Mouse (Mus musculus): ENCODE results near the gene Sirt3. TPM values are rescaled to one million over a fixed set of nuclear protein-coding genes. Genes with fewer than 3 reads are reported as not detected.
A peak's percentile ranks its signal among the peaks of the same experiment; 100 is the strongest.

Gene Sirt3
- polyA plus RNA-seq, 1 experiment = 27.6 TPM

DNA sequence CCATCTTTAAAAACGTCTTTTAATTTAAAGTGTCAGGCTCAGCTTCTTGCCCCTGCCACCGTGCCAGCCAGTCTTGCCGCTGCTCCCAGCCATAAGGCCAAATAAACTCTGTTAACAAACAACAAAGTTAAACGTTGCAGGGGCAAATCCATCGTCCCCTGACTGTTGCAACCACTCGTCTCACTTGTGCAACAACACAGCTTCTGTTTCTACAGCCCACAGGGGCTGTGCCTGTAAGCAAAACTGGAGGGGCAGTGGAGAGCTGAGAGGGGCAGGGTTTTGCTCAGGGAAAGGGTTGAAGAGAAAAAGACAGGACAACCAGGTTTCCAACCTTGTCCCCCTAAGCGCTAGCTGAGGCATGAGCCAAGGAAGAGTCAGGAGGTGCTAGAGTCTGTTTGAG is 26.1 kb upstream of the Sirt3 start:
- no peak overlapping the region for H3K27ac ChIP-seq (ENCODE audit: control insufficient read depth, insufficient read depth, low read length)
- DNase-seq = no peak
- 81% methylated on average over 7 of the region's 7 CpGs for WGBS
- no peaks in the 10 kb centered on the region for H3K36me3 ChIP-seq (ENCODE audit: control insufficient read depth, insufficient read depth, low read length)
- no peak overlapping the region for H3K4me3 ChIP-seq (ENCODE audit: control insufficient read depth, insufficient read depth, low read length)
- no peak for TF ChIP-seq CTCF (IDR thresholded peaks at IDR 0.05; ENCODE audit: borderline replicate concordance, control insufficient read depth, extremely low read depth, insufficient read depth, low read length, poor library complexity)
- TF ChIP-seq POLR2A (IDR thresholded peaks at IDR 0.05; ENCODE audit: control insufficient read depth, extremely low read depth, insufficient read depth, low read length, poor library complexity) = no peak
- peaks cover 8% of the 10 kb centered on the region for H3K4me1 ChIP-seq (replicated peaks; ENCODE audit: control insufficient read depth, insufficient read depth, low read length)
- no peaks in the 10 kb centered on the region for H3K27me3 ChIP-seq (ENCODE audit: control insufficient read depth, insufficient read depth, low read length)

GRCm38 (mm10) chr7:140907697-140908096 is 25.6 kb upstream of the Sirt3 start:
- WGBS = 87% methylated on average over 7 of the region's 7 CpGs
- no peak for TF ChIP-seq POLR2A (IDR thresholded peaks at IDR 0.05; ENCODE audit: control insufficient read depth, extremely low read depth, insufficient read depth, low read length, poor library complexity)
- no peak for TF ChIP-seq CTCF (IDR thresholded peaks at IDR 0.05; ENCODE audit: borderline replicate concordance, control insufficient read depth, extremely low read depth, insufficient read depth, low read length, poor library complexity)
- no peak for DNase-seq
- Histone ChIP-seq H3K36me3 (ENCODE audit: control insufficient read depth, insufficient read depth, low read length) (no peaks in the 10 kb centered on the region), H3K4me1 (replicated peaks; ENCODE audit: control insufficient read depth, insufficient read depth, low read length) (peaks cover 8% of the 10 kb centered on the region), H3K4me3 (ENCODE audit: control insufficient read depth, insufficient read depth, low read length) (no peak overlapping the region), H3K27me3 (ENCODE audit: control insufficient read depth, insufficient read depth, low read length) (no peaks in the 10 kb centered on the region), H3K27ac (ENCODE audit: control insufficient read depth, insufficient read depth, low read length) (no peak overlapping the region)

DNA sequence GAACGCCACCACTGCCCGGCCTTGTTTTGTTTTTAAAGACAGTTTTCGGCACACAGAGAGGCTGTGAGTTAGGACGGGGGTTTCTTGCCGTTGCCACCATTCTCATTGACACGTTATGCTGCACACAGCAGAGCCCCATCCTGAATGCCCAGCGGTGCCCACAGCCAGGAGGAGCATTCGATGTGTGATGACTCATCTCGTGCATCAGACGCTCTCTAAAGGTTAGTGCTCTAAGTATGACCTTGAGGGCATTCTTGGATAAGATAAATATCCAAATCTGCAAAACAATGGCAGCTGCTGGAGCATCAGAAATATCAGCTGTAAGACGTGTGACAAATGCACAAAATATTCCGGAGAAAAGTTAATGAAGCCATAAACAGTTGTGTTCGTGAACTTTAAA is 25.0 kb upstream of the Sirt3 start:
- DNase-seq = no peak
- Histone ChIP-seq H3K27me3 (ENCODE audit: control insufficient read depth, insufficient read depth, low read length) (no peaks in the 10 kb centered on the region), H3K27ac (ENCODE audit: control insufficient read depth, insufficient read depth, low read length) (no peak overlapping the region), H3K4me3 (ENCODE audit: control insufficient read depth, insufficient read depth, low read length) (no peak overlapping the region), H3K36me3 (ENCODE audit: control insufficient read depth, insufficient read depth, low read length) (no peaks in the 10 kb centered on the region), H3K4me1 (replicated peaks; ENCODE audit: control insufficient read depth, insufficient read depth, low read length) (peaks cover 8% of the 10 kb centered on the region)
- no peak for TF ChIP-seq CTCF (IDR thresholded peaks at IDR 0.05; ENCODE audit: borderline replicate concordance, control insufficient read depth, extremely low read depth, insufficient read depth, low read length, poor library complexity)
- no peak for TF ChIP-seq POLR2A (IDR thresholded peaks at IDR 0.05; ENCODE audit: control insufficient read depth, extremely low read depth, insufficient read depth, low read length, poor library complexity)
- WGBS = 92% methylated on average over 13 of the region's 13 CpGs

GRCm38 (mm10) chr7:140905642-140906081 is 23.6 kb upstream of the Sirt3 start:
- Histone ChIP-seq H3K36me3 (ENCODE audit: control insufficient read depth, insufficient read depth, low read length) (no peaks in the 10 kb centered on the region), H3K27ac (ENCODE audit: control insufficient read depth, insufficient read depth, low read length) (no peak overlapping the region), H3K4me3 (ENCODE audit: control insufficient read depth, insufficient read depth, low read length) (no peak overlapping the region), H3K4me1 (replicated peaks; ENCODE audit: control insufficient read depth, insufficient read depth, low read length) (peaks cover 8% of the 10 kb centered on the region), H3K27me3 (ENCODE audit: control insufficient read depth, insufficient read depth, low read length) (no peaks in the 10 kb centered on the region)
- 99% methylated on average over 2 of the region's 2 CpGs for WGBS
- TF ChIP-seq CTCF (IDR thresholded peaks at IDR 0.05; ENCODE audit: borderline replicate concordance, control insufficient read depth, extremely low read depth, insufficient read depth, low read length, poor library complexity) = no peak
- no peak for TF ChIP-seq POLR2A (IDR thresholded peaks at IDR 0.05; ENCODE audit: control insufficient read depth, extremely low read depth, insufficient read depth, low read length, poor library complexity)
- no peak for DNase-seq

DNA sequence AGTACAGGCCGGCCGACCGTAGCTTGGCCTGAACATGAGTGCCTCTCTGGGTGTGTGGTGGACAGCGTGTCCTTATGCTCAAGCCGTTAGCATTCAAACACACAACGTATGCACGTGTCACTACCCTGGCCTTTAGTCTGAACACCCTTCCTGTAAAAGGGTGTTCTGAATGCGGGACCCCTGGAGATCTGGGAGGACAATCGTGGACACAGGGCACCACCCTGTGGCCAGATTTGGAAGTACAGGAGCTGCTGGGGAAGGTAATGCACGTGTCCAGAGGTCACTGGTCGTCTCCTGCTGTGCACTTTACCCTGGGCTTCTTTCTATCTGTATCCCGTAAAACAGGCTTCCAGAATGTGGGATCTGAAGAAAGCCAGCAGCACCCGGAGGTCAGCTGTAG is 21.1 kb upstream of the Sirt3 start:
- 28% methylated on average over 13 of the region's 13 CpGs for WGBS
- H3K27me3 ChIP-seq (ENCODE audit: control insufficient read depth, insufficient read depth, low read length) = no peaks in the 10 kb centered on the region
- peak; percentile 82 for DNase-seq
- no peak overlapping the region for H3K27ac ChIP-seq (ENCODE audit: control insufficient read depth, insufficient read depth, low read length)
- no peak for TF ChIP-seq POLR2A (IDR thresholded peaks at IDR 0.05; ENCODE audit: control insufficient read depth, extremely low read depth, insufficient read depth, low read length, poor library complexity)
- peak; percentile 90; the same call in 1 of the 2 replicates for TF ChIP-seq CTCF (IDR thresholded peaks at IDR 0.05; ENCODE audit: borderline replicate concordance, control insufficient read depth, extremely low read depth, insufficient read depth, low read length, poor library complexity)
- H3K4me3 ChIP-seq (ENCODE audit: control insufficient read depth, insufficient read depth, low read length) = no peak overlapping the region
- no peaks in the 10 kb centered on the region for H3K4me1 ChIP-seq (replicated peaks; ENCODE audit: control insufficient read depth, insufficient read depth, low read length)
- no peaks in the 10 kb centered on the region; the same call in 1 of the 2 replicates for H3K36me3 ChIP-seq (ENCODE audit: control insufficient read depth, insufficient read depth, low read length)

- H3K4me1 ChIP-seq (replicated peaks; ENCODE audit: control insufficient read depth, insufficient read depth, low read length) = no peaks in the 10 kb centered on the region
- no peak overlapping the region for H3K4me3 ChIP-seq (ENCODE audit: control insufficient read depth, insufficient read depth, low read length)
- DNase-seq = no peak
- peaks cover 7% of the 10 kb centered on the region for H3K36me3 ChIP-seq (ENCODE audit: control insufficient read depth, insufficient read depth, low read length)
- H3K27ac ChIP-seq (ENCODE audit: control insufficient read depth, insufficient read depth, low read length) = no peak overlapping the region
- no peaks in the 10 kb centered on the region for H3K27me3 ChIP-seq (ENCODE audit: control insufficient read depth, insufficient read depth, low read length)
- whole genome bisulfite sequencing = 93% methylated on average over 15 of the region's 15 CpGs
- TF ChIP-seq CTCF (IDR thresholded peaks at IDR 0.05; ENCODE audit: borderline replicate concordance, control insufficient read depth, extremely low read depth, insufficient read depth, low read length, poor library complexity) (no peak), POLR2A (IDR thresholded peaks at IDR 0.05; ENCODE audit: control insufficient read depth, extremely low read depth, insufficient read depth, low read length, poor library complexity) (no peak)
Measured at GRCm38 (mm10) chr7:140902036-140902875, 20.1 kb upstream of the Sirt3 start.
